Mouse (Mus musculus) kidney, postnatal 36 days (tissue): ENCODE measurements around the gene E430018J23Rik.
"Not testable (repeated sequence)": the region's sequence is repeated elsewhere in the genome, so short reads cannot be mapped to it uniquely, and the experiment has no call there.

Experiments
- DNase-seq, 2 experiments: peaks; one replicate each; pipeline ENCODE4 v3.0.0; 2021 to 2022; ENCODE audit warnings: mixed read lengths in 2 of 2

Gene E430018J23Rik

GRCm38 (mm10) chr7:127378310-127378921, 15.0 kb downstream of the E430018J23Rik start:
- DNase-seq = no peak

- DNase-seq = peak; percentile 97 to 98
These were observed 17.9 kb downstream of the E430018J23Rik start, which contains the start of gene Zfp747 for GRCm38 (mm10) chr7:127375271-127376245. Zfp747 (minus strand) TSS chr7:127376050.

- DNase-seq = not testable (repeated sequence)
These were observed 21.6 kb downstream of the E430018J23Rik start for GRCm38 (mm10) chr7:127371870-127372269.

- DNase-seq = no peak
These were observed 22.2 kb downstream of the E430018J23Rik start for GRCm38 (mm10) chr7:127371213-127371612.

GRCm38 (mm10) chr7:127366249-127366648, 27.2 kb downstream of the E430018J23Rik start:
- no peak for DNase-seq

GRCm38 (mm10) chr7:127364166-127364565, 29.3 kb downstream of the E430018J23Rik start:
- DNase-seq = peak in 1 of 2 experiments; percentile 27

GRCm38 (mm10) chr7:127363475-127363921, 29.9 kb downstream of the E430018J23Rik start:
- peak; percentile 37 to 73 for DNase-seq

GRCm38 (mm10) chr7:127362418-127362817, 31.0 kb downstream of the E430018J23Rik start:
- peak; percentile 42 to 47 for DNase-seq

- DNase-seq = peak; percentile 77 to 78
These were observed 32.0 kb downstream of the E430018J23Rik start for GRCm38 (mm10) chr7:127361449-127361848.

GRCm38 (mm10) chr7:127360265-127360664, 33.2 kb downstream of the E430018J23Rik start:
- DNase-seq = no peak

- no peak for DNase-seq
These were observed 35.0 kb downstream of the E430018J23Rik start for GRCm38 (mm10) chr7:127358472-127358871.

- DNase-seq = no peak
These were observed 35.6 kb downstream of the E430018J23Rik start for GRCm38 (mm10) chr7:127357871-127358270.

- DNase-seq = no peak
These were observed 37.6 kb downstream of the E430018J23Rik start for GRCm38 (mm10) chr7:127355796-127356195.

GRCm38 (mm10) chr7:127351230-127352004, 42.0 kb downstream of the E430018J23Rik start:
- no peak for DNase-seq

GRCm38 (mm10) chr7:127346676-127347075, 46.8 kb downstream of the E430018J23Rik start:
- DNase-seq = peak; percentile 86 to 87

GRCm38 (mm10) chr7:127345512-127346325, 47.7 kb downstream of the E430018J23Rik start, which contains the start of gene Zfp768:
Zfp768 (minus strand) TSS chr7:127345589.
- peak; percentile 96 to 97 for DNase-seq

GRCm38 (mm10) chr7:127345092-127345491, 48.3 kb downstream of the E430018J23Rik start:
- peak; percentile 65 to 76 for DNase-seq

GRCm38 (mm10) chr7:127344371-127344770, 49.1 kb downstream of the E430018J23Rik start:
- DNase-seq = peak; percentile 26 to 73

GRCm38 (mm10) chr7:127343351-127344019, 49.9 kb downstream of the E430018J23Rik start:
- DNase-seq = peak in 1 of 2 experiments; percentile 14

GRCm38 (mm10) chr7:127342888-127343287, 50.5 kb downstream of the E430018J23Rik start:
- DNase-seq = peak in 1 of 2 experiments; percentile 40

GRCm38 (mm10) chr7:127342332-127342731, 51.1 kb downstream of the E430018J23Rik start:
- peak; percentile 29 to 45 for DNase-seq
